Mouse (Mus musculus): ENCODE data around the gene Elmo1. TPM values are rescaled to one million over a fixed set of nuclear protein-coding genes. Genes with fewer than 3 reads are reported as not detected.
A peak's percentile ranks its signal among the peaks of the same experiment; 100 is the strongest.

Elmo1 gene
- polyA plus RNA-seq, 1 experiment = 13.7 TPM

GRCm38 (mm10) chr13:20523671-20524070 lies 433.3 kb downstream of the Elmo1 start:
- no peak for DNase-seq (ENCODE audit: low read depth)

- DNase-seq (ENCODE audit: low read depth) = no peak
Measured at GRCm38 (mm10) chr13:20525844-20526243, 435.4 kb downstream of the Elmo1 start.

GRCm38 (mm10) chr13:20537053-20537452 lies 446.7 kb downstream of the Elmo1 start:
- DNase-seq (ENCODE audit: low read depth) = no peak

- no peak for DNase-seq (ENCODE audit: low read depth)
Measured at GRCm38 (mm10) chr13:20537487-20537886, 447.1 kb downstream of the Elmo1 start.

DNA sequence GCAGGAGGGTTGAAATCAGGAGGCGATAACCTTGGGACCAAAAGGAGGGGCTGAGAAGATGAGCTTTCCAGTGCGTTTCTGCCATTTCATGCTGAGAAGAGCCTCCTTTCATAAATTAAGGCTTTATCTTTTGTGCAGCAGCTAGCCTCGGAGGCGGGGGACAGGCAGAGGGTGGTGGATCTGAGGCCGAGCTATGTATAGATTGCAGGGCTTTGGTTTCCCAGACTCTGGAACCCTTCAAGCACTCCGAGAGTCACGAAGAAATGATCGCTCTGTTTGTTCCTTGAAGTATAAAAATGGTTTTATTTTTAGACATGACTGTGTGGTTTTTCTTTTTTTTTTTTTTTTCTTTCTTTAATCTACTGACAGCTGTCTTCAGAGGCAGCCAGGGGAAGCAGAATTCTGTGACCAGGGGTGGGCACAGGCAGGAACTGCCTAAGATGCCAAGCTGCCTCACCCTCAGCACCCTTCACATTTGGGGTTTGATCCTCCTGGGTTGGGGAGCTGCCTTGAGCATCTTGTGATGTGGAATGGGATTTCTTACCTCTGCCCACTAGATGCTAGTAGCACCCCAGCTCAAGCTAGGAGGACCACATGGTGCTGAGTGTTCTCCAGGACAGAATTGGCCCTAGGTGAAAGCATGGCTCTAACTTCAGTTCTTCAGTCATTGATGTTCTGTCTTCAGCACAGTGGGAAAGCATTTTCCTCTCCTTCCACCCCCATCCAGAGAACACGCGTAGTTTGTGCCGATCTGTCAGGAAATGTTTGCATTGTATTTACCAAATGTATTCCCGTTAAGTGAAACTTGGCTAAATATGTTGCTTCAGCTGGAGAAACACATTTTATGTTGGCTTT lies 448.0 kb downstream of the Elmo1 start:
- no peak for DNase-seq (ENCODE audit: low read depth)

DNA sequence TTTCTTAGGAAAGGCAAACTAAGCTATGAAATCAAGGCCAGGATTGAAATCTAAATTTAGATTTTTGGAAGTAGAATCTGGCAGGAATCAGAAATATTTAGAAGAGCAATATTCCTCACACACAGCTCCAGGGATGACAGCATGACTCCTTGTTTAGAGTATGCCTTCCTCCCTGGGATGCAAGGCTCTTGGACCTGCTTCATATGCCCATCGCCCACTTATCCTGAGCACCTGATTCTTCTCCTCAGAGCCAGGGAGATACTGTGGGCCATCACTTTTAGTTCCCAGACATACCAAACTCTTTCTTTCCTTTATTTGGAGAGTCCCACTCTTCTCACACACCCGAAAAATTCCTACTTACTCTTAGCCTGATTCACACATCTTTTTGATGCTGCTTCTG lies 449.2 kb downstream of the Elmo1 start:
- no peak for DNase-seq (ENCODE audit: low read depth)

DNA sequence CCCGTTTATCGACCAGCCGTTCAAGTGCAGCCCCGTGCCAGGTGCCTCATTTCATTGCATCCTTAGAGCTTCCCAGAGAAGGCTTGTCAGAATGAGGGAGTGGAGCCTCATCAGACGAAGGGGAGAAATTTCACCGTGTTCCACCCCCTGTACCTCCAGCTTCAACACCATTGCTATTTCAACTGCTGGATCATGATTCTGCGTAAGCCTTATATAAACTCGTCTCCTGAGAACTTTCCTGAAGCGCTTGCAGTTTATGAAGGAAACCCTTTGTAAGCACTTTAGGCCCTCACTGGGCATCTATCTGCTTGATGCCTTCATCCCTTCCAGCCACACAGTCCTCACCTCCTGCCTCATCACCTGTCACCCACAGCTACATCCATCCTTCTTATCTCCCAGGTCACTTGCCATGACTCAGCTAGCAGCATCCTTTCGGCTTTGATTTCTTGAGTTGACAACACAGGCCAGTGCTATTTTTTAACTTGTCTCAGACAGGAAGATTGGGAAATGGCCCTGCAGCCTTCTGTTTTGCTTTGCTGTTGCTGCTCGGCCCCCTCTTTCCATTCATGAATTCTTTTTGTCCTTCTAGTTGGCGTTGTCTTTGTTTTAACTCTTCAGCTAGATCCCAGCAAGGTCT lies 456.3 kb downstream of the Elmo1 start:
- no peak for DNase-seq (ENCODE audit: low read depth)

DNA sequence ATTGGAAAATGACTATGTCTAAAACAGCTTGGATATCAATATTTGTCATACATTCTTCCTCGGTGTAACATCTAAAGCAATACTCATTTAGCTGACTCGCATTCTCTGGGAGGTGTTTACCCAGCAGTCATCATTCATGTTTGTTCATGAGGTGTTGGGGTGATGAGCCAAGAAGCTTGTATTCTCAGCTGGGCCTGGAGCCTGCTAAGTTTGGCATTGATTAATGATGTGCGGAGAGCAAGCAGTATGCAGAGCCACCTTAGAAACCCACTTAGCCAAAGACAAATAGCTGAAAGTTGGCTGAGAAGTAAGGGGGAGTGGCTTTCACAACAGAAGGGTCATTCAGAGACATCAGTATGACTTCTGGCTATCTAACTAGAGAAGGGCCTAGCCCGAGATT lies 459.6 kb downstream of the Elmo1 start:
- DNase-seq (ENCODE audit: low read depth) = no peak

DNA sequence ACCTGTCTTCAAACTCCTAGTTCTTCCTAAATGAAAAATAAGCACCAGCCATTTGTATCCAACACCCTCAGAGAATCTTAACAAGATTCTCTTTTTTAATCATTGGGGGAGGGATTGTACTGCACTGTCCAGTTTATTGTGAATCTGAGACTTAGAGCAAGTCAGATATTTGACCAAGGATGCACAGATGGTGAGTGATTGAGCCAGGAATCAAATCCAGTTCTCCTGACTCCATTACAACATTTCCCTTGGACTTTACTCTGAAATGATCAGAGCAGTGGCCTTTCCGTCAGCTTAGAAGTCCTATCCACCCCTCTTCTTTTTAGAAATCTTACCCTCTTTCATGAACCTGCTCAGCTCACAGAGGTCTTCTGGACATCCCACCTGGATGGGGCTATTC lies 461.2 kb downstream of the Elmo1 start:
- DNase-seq (ENCODE audit: low read depth) = no peak

DNA sequence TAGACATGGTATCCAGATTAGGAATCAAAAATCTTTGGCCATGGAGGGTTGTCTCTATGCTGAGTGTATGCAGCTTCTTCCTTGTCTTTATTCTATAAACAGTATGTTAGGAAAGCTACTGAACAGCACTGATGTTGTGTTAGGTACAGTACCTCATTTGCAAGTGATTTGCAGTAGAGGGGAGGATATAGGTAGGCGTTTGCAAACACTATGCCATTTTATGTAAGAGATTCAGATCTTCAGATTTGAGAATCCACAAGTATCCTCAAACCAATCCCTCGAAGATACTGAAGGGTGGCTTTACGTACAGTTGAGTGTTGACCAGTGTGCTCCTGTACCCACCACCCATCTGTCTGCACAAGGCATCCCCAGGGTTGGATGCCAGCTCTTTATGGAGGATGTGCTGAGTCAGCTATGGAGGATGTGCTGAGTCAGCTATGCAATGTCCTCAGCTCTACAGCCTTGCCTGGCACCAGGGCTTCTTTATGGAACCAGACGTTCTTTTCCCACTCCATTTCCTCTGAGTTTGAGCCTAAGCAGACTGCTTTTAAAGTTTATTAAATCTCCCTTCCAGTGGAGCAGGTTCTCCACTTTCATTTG lies 465.6 kb downstream of the Elmo1 start:
- DNase-seq (ENCODE audit: low read depth) = no peak

DNA sequence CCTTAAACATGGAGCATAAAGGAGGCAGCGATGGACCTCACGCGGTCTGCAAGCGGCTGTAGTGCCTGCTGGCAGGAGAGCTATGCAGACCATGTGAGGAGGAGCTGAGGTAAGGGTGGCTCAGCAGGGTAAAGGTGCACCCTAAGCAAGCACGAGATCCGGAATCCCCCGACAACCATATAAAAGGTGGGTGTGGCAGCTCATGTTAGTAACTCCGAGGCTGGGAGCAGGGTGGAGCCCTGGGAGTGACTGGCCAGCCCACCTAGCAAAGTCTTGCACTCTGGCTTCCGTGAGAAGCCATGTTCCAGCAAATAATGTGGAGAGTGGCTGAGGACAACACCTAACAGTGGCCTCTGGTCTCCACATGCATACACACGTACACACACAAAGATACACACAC lies 466.3 kb downstream of the Elmo1 start:
- no peak for DNase-seq (ENCODE audit: low read depth)

DNA sequence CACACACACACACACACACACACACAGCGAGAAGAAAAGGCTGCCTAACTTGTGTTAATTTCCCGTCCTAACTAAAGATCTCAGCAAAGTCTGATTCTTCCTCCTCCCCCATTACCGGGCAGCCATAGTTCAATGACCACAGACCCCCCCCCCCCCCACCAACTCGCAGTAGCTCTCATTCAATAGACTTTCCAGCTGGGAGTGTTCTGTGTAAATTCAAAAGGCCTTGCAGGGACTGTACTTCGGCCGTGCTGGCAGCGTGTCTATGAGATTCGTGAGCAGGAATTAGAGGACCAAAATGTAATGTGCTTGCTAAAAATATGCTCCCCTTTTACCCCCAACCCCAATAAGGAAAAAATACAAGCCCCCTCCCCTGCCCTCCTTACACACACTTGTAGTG lies 466.8 kb downstream of the Elmo1 start:
- DNase-seq (ENCODE audit: low read depth) = no peak

- no peak for DNase-seq (ENCODE audit: low read depth)
Measured at GRCm38 (mm10) chr13:20558376-20558775, 468.0 kb downstream of the Elmo1 start.

DNA sequence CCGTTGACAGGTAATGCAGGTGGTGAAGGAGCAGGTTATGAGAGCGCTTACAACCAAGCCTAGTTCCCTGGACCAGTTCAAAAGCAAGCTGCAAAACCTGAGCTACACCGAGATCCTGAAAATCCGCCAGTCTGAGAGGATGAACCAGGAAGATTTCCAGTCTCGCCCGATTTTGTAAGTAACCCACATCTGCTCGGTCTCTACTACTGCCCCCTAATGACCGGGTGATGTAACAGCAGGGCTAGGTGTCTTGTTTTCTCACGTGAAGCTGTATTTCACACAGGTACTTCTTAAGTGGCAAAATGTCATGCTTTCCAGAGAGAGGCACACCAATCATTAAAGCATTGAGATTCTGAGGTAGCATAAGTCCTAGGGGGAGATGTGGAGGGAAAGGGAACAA lies 474.0 kb downstream of the Elmo1 start:
- no peak for DNase-seq (ENCODE audit: low read depth)

DNA sequence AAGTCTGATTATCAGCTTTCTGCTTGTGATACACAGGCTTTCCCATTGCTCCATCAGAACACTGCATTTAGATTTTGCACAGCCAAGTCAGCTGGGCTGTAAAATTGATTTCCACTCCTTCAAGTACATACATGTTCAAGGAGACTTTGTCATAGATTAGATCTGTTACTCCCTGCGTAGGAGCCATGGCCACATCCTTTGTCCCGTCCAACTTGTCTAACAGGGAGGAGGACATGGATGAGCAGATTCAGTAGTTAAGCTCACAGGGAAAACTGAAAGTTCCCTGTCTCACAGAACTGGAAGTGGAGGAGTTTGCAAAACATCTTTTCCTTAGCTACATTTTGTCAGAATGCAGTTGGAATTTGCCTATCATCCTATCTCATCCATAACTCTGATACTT lies 484.8 kb downstream of the Elmo1 start:
- peak; percentile 75 for DNase-seq (ENCODE audit: low read depth)

- DNase-seq (ENCODE audit: low read depth) = no peak
Measured at GRCm38 (mm10) chr13:20585868-20586267, 495.5 kb downstream of the Elmo1 start.

DNA sequence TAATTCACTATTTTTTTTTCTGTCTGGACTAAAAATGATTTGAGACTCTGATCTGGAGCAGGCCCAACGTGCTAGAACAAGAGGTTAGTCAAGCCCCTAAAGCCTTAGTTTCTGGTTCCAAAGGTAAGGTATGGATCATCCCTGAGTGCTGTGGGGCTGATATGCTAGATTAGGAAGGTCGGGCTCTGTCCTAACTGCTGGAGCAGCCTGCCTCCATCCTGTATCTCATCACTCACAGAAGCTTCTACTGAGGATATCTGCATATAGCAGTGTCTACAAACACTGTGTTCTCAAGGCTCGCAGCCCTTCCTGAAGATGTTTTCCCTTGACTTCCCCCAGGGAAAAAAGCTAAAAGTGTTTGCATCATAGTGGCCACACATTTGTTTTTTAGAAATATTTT lies 496.1 kb downstream of the Elmo1 start:
- DNase-seq (ENCODE audit: low read depth) = no peak

GRCm38 (mm10) chr13:20590983-20591382 lies 500.6 kb downstream of the Elmo1 start:
- DNase-seq (ENCODE audit: low read depth) = no peak

- no peak for DNase-seq (ENCODE audit: low read depth)
Measured at GRCm38 (mm10) chr13:20597307-20597706, 506.9 kb downstream of the Elmo1 start.

GRCm38 (mm10) chr13:20598618-20599017 lies 508.2 kb downstream of the Elmo1 start:
- no peak for DNase-seq (ENCODE audit: low read depth)

- DNase-seq (ENCODE audit: low read depth) = no peak
Measured at GRCm38 (mm10) chr13:20600246-20600645, 509.9 kb downstream of the Elmo1 start.

DNA sequence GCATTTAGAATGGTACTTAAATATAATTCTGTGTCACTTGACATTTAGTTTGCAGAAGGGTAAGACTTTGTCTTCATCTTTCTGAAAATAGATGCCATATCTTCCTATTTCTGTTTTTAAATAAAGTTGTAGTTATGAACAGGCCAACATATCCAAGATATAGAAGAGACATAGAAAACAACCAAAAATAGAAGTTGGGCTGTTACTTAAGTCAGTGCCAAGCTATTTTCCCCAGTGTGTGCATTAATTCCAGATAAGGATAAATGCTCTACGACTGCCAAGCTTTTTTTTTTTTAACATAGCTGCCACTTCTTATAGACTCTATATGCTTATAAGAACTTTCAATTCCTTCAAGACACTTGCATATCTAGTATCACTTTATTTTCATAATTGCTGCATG lies 511.0 kb downstream of the Elmo1 start:
- DNase-seq (ENCODE audit: low read depth) = no peak

DNA sequence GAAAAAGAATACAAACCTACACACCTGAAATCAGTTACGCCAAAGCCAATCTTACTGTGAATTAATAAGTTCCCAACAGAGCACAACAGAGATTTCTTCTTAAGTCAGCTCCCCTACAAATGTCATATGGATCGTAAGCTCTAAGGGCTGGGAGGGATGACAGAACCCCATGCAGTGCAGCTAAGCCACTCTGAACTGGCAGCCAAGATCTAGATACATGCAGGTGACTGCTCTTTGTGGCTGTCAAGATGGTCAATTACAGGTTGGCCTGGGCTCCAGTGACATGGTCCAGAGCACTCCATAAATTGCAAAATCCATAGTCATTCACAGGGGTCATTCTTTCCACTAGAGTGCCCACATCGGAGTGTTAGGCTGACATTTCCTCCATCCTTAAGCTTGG lies 516.5 kb downstream of the Elmo1 start:
- DNase-seq (ENCODE audit: low read depth) = no peak
